Mouse (Mus musculus): Measurements from ENCODE around the gene Tpm3. TPM values are rescaled to one million over a fixed set of nuclear protein-coding genes. Genes with fewer than 3 reads are reported as not detected.
A peak's percentile ranks its signal among the peaks of the same experiment; 100 is the strongest.

The Tpm3 gene
- polyA plus RNA-seq, 1 experiment from 2014 or later: 242 TPM

GRCm38 (mm10) chr3:90062539-90062938 lies 9.9 kb upstream of the Tpm3 start:
- H3K27ac ChIP-seq (replicated peaks in 1 of 2; ENCODE audit: control insufficient read depth in 1 of 2, insufficient read depth in 1 of 2, low read depth in 2 of 2, low read length in 2 of 2): no peak overlapping the region
- H3K27me3 ChIP-seq (ENCODE audit: control insufficient read depth, insufficient read depth, low read length): no peaks in the 10 kb centered on the region
- no peak overlapping the region for H3K4me2 ChIP-seq (ENCODE audit: low read length)
- WGBS: 60% methylated on average over 2 of the region's 2 CpGs
- no peak overlapping the region for H3K4me3 ChIP-seq (ENCODE audit: control insufficient read depth in 1 of 2, insufficient read depth in 1 of 2, low read depth in 1 of 2, low read length in 2 of 2)
- no peaks in the 10 kb centered on the region for H3K9me3 ChIP-seq (ENCODE audit: control insufficient read depth, low read length)
- H3K4me1 ChIP-seq (ENCODE audit: control insufficient read depth in 2 of 2, insufficient read depth in 2 of 2, low read length in 2 of 2): no peaks in the 10 kb centered on the region
- no peak for ATAC-seq (ENCODE audit: insufficient number of reproducible peaks, insufficient read depth, low FRiP score, low read depth)
- no peak overlapping the region for H3K9ac ChIP-seq (ENCODE audit: low read length)
- H3K36me3 ChIP-seq (ENCODE audit: control insufficient read depth, insufficient read depth, low read length): peaks cover 79% of the 10 kb centered on the region

- Histone ChIP-seq H3K9ac (ENCODE audit: low read length) (no peak overlapping the region), H3K4me3 (ENCODE audit: control insufficient read depth in 1 of 2, insufficient read depth in 1 of 2, low read depth in 1 of 2, low read length in 2 of 2) (no peak overlapping the region), H3K9me3 (ENCODE audit: control insufficient read depth, low read length) (no peaks in the 10 kb centered on the region), H3K27ac (replicated peaks in 1 of 2; ENCODE audit: control insufficient read depth in 1 of 2, insufficient read depth in 1 of 2, low read depth in 2 of 2, low read length in 2 of 2) (no peak overlapping the region), H3K4me2 (ENCODE audit: low read length) (no peak overlapping the region), H3K27me3 (ENCODE audit: control insufficient read depth, insufficient read depth, low read length) (no peaks in the 10 kb centered on the region), H3K4me1 (ENCODE audit: control insufficient read depth in 2 of 2, insufficient read depth in 2 of 2, low read length in 2 of 2) (no peaks in the 10 kb centered on the region), H3K36me3 (ENCODE audit: control insufficient read depth, insufficient read depth, low read length) (peaks cover 62% of the 10 kb centered on the region)
- ATAC-seq (ENCODE audit: insufficient number of reproducible peaks, insufficient read depth, low FRiP score, low read depth): no peak
- WGBS: 76% methylated on average over 3 of the region's 3 CpGs
Measured at GRCm38 (mm10) chr3:90064383-90064782, 8.1 kb upstream of the Tpm3 start.

GRCm38 (mm10) chr3:90065553-90065952 lies 6.9 kb upstream of the Tpm3 start:
- peaks cover 52% of the 10 kb centered on the region for H3K36me3 ChIP-seq (ENCODE audit: control insufficient read depth, insufficient read depth, low read length)

GRCm38 (mm10) chr3:90067851-90068250 lies 4.6 kb upstream of the Tpm3 start:
- WGBS: 89% methylated on average over 4 of the region's 4 CpGs
- peaks cover 29% of the 10 kb centered on the region for H3K36me3 ChIP-seq (ENCODE audit: control insufficient read depth, insufficient read depth, low read length)

More at GRCm38 (mm10) chr3:90065553-90065952, 6.9 kb upstream of the Tpm3 start:
- Histone ChIP-seq H3K4me2 (ENCODE audit: low read length) (no peak overlapping the region), H3K9ac (ENCODE audit: low read length) (no peak overlapping the region), H3K9me3 (ENCODE audit: control insufficient read depth, low read length) (no peaks in the 10 kb centered on the region), H3K4me3 (ENCODE audit: control insufficient read depth in 1 of 2, insufficient read depth in 1 of 2, low read depth in 1 of 2, low read length in 2 of 2) (no peak overlapping the region), H3K27ac (replicated peaks in 1 of 2; ENCODE audit: control insufficient read depth in 1 of 2, insufficient read depth in 1 of 2, low read depth in 2 of 2, low read length in 2 of 2) (no peak overlapping the region), H3K27me3 (ENCODE audit: control insufficient read depth, insufficient read depth, low read length) (no peaks in the 10 kb centered on the region), H3K4me1 (ENCODE audit: control insufficient read depth in 2 of 2, insufficient read depth in 2 of 2, low read length in 2 of 2) (no peaks in the 10 kb centered on the region)
- WGBS: 51% methylated on average over 3 of the region's 3 CpGs
- ATAC-seq (ENCODE audit: insufficient number of reproducible peaks, insufficient read depth, low FRiP score, low read depth): no peak

GRCm38 (mm10) chr3:90069688-90070087 lies 2.8 kb upstream of the Tpm3 start:
- H3K9me3 ChIP-seq (ENCODE audit: control insufficient read depth, low read length): no peaks in the 10 kb centered on the region
- 61% methylated on average over 7 of the region's 7 CpGs for WGBS
- peaks cover 3 to 13% of the 10 kb centered on the region in 2 experiments; a peak in 2 of 4 replicates for H3K4me1 ChIP-seq (ENCODE audit: control insufficient read depth in 2 of 2, insufficient read depth in 2 of 2, low read length in 2 of 2)
- H3K27ac ChIP-seq (replicated peaks in 1 of 2; ENCODE audit: control insufficient read depth in 1 of 2, insufficient read depth in 1 of 2, low read depth in 2 of 2, low read length in 2 of 2): no peak overlapping the region
- H3K9ac ChIP-seq (ENCODE audit: low read length): no peak overlapping the region
- H3K4me2 ChIP-seq (ENCODE audit: low read length): no peak overlapping the region
- no peak for ATAC-seq (ENCODE audit: insufficient number of reproducible peaks, insufficient read depth, low FRiP score, low read depth)
- H3K27me3 ChIP-seq (ENCODE audit: control insufficient read depth, insufficient read depth, low read length): no peaks in the 10 kb centered on the region
- no peak overlapping the region for H3K4me3 ChIP-seq (ENCODE audit: control insufficient read depth in 1 of 2, insufficient read depth in 1 of 2, low read depth in 1 of 2, low read length in 2 of 2)
- peaks cover 14% of the 10 kb centered on the region for H3K36me3 ChIP-seq (ENCODE audit: control insufficient read depth, insufficient read depth, low read length)

More at GRCm38 (mm10) chr3:90067851-90068250, 4.6 kb upstream of the Tpm3 start:
- H3K27me3 ChIP-seq (ENCODE audit: control insufficient read depth, insufficient read depth, low read length): no peaks in the 10 kb centered on the region
- H3K4me1 ChIP-seq (ENCODE audit: control insufficient read depth in 2 of 2, insufficient read depth in 2 of 2, low read length in 2 of 2): peaks cover 3 to 9% of the 10 kb centered on the region in 2 experiments; a peak in 2 of 4 replicates
- no peak overlapping the region for H3K4me2 ChIP-seq (ENCODE audit: low read length)
- no peak for ATAC-seq (ENCODE audit: insufficient number of reproducible peaks, insufficient read depth, low FRiP score, low read depth)
- no peak overlapping the region for H3K27ac ChIP-seq (replicated peaks in 1 of 2; ENCODE audit: control insufficient read depth in 1 of 2, insufficient read depth in 1 of 2, low read depth in 2 of 2, low read length in 2 of 2)
- no peak overlapping the region for H3K4me3 ChIP-seq (ENCODE audit: control insufficient read depth in 1 of 2, insufficient read depth in 1 of 2, low read depth in 1 of 2, low read length in 2 of 2)
- H3K9ac ChIP-seq (ENCODE audit: low read length): no peak overlapping the region
- H3K9me3 ChIP-seq (ENCODE audit: control insufficient read depth, low read length): no peaks in the 10 kb centered on the region

GRCm38 (mm10) chr3:90076921-90077716 lies 4.7 kb downstream of the Tpm3 start:
- Histone ChIP-seq H3K4me3 (ENCODE audit: control insufficient read depth in 1 of 2, insufficient read depth in 1 of 2, low read depth in 1 of 2, low read length in 2 of 2) (no peak overlapping the region; a peak in 1 of 4 replicates), H3K27me3 (ENCODE audit: control insufficient read depth, insufficient read depth, low read length) (no peaks in the 10 kb centered on the region), H3K4me1 (ENCODE audit: control insufficient read depth in 2 of 2, insufficient read depth in 2 of 2, low read length in 2 of 2) (peaks cover 10 to 33% of the 10 kb centered on the region in 2 experiments), H3K9ac (ENCODE audit: low read length) (no peak overlapping the region), H3K36me3 (ENCODE audit: control insufficient read depth, insufficient read depth, low read length) (no peaks in the 10 kb centered on the region), H3K27ac (replicated peaks in 1 of 2; ENCODE audit: control insufficient read depth in 1 of 2, insufficient read depth in 1 of 2, low read depth in 2 of 2, low read length in 2 of 2) (no peak overlapping the region), H3K9me3 (ENCODE audit: control insufficient read depth, low read length) (no peaks in the 10 kb centered on the region), H3K4me2 (ENCODE audit: low read length) (peak overlapping the region; percentile 51)
- ATAC-seq (ENCODE audit: insufficient number of reproducible peaks, insufficient read depth, low FRiP score, low read depth): no peak
- WGBS: 15% methylated on average over 5 of the region's 5 CpGs

GRCm38 (mm10) chr3:90078224-90078623 lies 5.8 kb downstream of the Tpm3 start:
- Histone ChIP-seq H3K9ac (ENCODE audit: low read length) (no peak overlapping the region), H3K27ac (replicated peaks in 1 of 2; ENCODE audit: control insufficient read depth in 1 of 2, insufficient read depth in 1 of 2, low read depth in 2 of 2, low read length in 2 of 2) (no peak overlapping the region), H3K4me1 (ENCODE audit: control insufficient read depth in 2 of 2, insufficient read depth in 2 of 2, low read length in 2 of 2) (peaks cover 15 to 40% of the 10 kb centered on the region in 2 experiments), H3K9me3 (ENCODE audit: control insufficient read depth, low read length) (no peaks in the 10 kb centered on the region), H3K4me3 (ENCODE audit: control insufficient read depth in 1 of 2, insufficient read depth in 1 of 2, low read depth in 1 of 2, low read length in 2 of 2) (no peak overlapping the region), H3K27me3 (ENCODE audit: control insufficient read depth, insufficient read depth, low read length) (no peaks in the 10 kb centered on the region), H3K36me3 (ENCODE audit: control insufficient read depth, insufficient read depth, low read length) (no peaks in the 10 kb centered on the region), H3K4me2 (ENCODE audit: low read length) (no peak overlapping the region)
- no peak for ATAC-seq (ENCODE audit: insufficient number of reproducible peaks, insufficient read depth, low FRiP score, low read depth)
- WGBS: 56% methylated on average over 5 of the region's 5 CpGs
